Mouse (Mus musculus) liver, adult 2 months (tissue): ENCODE results near the gene Dclre1b.

ENCODE experiments used
- CTCF ChIP-seq: fragments of 200-500 bp; IDR thresholded peaks from 2 replicates; pipeline ENCODE4 v1.5.1; 2011; ENCODE audit warnings: low read depth, low read length, control low read depth
- POLR2A ChIP-seq: fragments of 200-500 bp; IDR thresholded peaks from 2 replicates; pipeline ENCODE4 v1.6.1; 2011; ENCODE audit warnings: low read length, control low read depth; ENCODE audit not compliant: insufficient read depth; ENCODE audit errors: extremely low read depth

GRCm38 (mm10) chr3:103801631-103802531, 7.4 kb downstream of the Dclre1b start:
- TF ChIP-seq CTCF = no peak
- no peak for TF ChIP-seq POLR2A
